ENCODE assay signal across 14 mouse cellular contexts in the genomic region with DNA sequence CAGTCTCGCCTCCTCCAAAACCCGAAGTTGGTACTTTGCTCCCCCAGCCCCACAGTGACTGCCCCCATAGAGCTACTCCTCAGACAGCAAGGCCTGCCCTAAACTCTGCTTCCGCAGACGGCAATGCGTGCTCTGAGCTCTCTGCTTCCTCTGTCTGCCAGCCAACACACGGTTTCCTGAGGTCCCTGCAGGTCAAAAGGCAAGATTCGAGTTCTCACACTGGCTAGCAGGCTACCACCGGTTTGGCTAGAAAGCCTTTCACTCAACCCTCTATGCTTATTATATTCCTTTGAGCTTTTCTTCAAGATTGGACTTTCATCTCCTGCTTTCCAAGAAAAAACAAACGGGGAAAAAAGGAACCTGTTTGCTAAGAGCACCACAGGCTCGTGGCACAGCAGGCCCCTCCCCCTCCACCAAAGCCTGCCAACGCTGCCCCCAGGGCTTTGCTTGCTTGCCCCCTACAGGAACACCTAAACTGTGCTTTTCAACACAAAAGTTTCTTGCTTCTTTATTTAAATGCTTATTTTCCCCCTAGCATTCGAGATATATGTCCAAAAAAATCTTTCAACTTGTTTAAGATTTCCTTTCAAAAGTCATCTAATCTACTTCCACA. TPM values are rescaled to one million over a fixed set of nuclear protein-coding genes. Genes with fewer than 3 reads are reported as not detected.
DNase-seq lines count a peak whose midpoint lies in the region; ATAC-seq and TF ChIP-seq lines count a peak whose summit lies in the region.
"Had no signal": no experiment of that assay in that cellular context is flagged by ENCODE, and none has a peak within 500 bp of the region (broad histone marks: within the 10 kb centered on the region; RNA-seq: fewer than 3 reads in every experiment).

No protein-coding gene starts in this region.

- no peak for TF ChIP-seq POLR2A in small intestine, adult 2 months (IDR thresholded peaks at IDR 0.05; ENCODE audit: low read depth, low read length)

- TF ChIP-seq CTCF in midbrain, postnatal 0 days (IDR thresholded peaks at IDR 0.05) = peak; percentile 11; the same call in 1 of the 2 replicates
- TF ChIP-seq CTCF in small intestine, adult 2 months (IDR thresholded peaks at IDR 0.05; ENCODE audit: extremely low read depth, insufficient read length, insufficient replicate concordance, low read depth, low read length) = no peak

- WGBS in midbrain, postnatal 0 days = 77% methylated on average over 12 of the region's 12 CpGs
- 83% methylated on average over 12 of the region's 12 CpGs for WGBS in midbrain, embryonic 13.5 days
- 37% methylated on average over 12 of the region's 12 CpGs for whole genome bisulfite sequencing in small intestine, adult 2 months

- no peaks in the 10 kb centered on the region for H3K9me3 ChIP-seq in midbrain, postnatal 0 days (ENCODE audit: low read length)
- H3K9me3 ChIP-seq in midbrain, embryonic 13.5 days = no peaks in the 10 kb centered on the region
- H3K9me3 ChIP-seq: limb, embryonic 10.5 days; neural tube, embryonic 15.5 days had no signal

- DNase-seq in adrenal gland, postnatal 14 days = peak; percentile 28
- DNase-seq in adrenal gland, adult 2 months = no peak
- no peak for DNase-seq in midbrain, postnatal 0 days (ENCODE audit: low spot score)
- no peak for DNase-seq in gastrocnemius, postnatal 4 days (ENCODE audit: low spot score in 2 of 2)
- DNase-seq in lung, postnatal 10 days = no peak
- no peak for DNase-seq in left cerebral cortex, adult 9 months (ENCODE audit: low spot score in 2 of 2)
- DNase-seq: adrenal gland, adult 8-10 months; lung, adult 2 months; right cerebral cortex, adult 18-20 months had no signal

- no peaks in the 10 kb centered on the region for H3K4me1 ChIP-seq in midbrain, postnatal 0 days (ENCODE audit: insufficient read depth, low read length)
- no peaks in the 10 kb centered on the region for H3K4me1 ChIP-seq in midbrain, embryonic 13.5 days (replicated peaks)
- peaks cover 27% of the 10 kb centered on the region for H3K4me1 ChIP-seq in small intestine, adult 2 months (ENCODE audit: control insufficient read depth, insufficient read depth, insufficient read length, low read length)
- H3K4me1 ChIP-seq: limb, embryonic 10.5 days; neural tube, embryonic 15.5 days had no signal

- no peak overlapping the region for H3K9ac ChIP-seq in midbrain, postnatal 0 days (replicated peaks; ENCODE audit: low read length, poor library complexity, severe bottlenecking)
- H3K9ac ChIP-seq in midbrain, embryonic 13.5 days (replicated peaks) = no peak overlapping the region
- H3K9ac ChIP-seq: neural tube, embryonic 15.5 days had no signal

- H3K27me3 ChIP-seq in midbrain, postnatal 0 days (ENCODE audit: insufficient read depth, low read length) = no peaks in the 10 kb centered on the region
- no peaks in the 10 kb centered on the region for H3K27me3 ChIP-seq in midbrain, embryonic 13.5 days
- no peaks in the 10 kb centered on the region for H3K27me3 ChIP-seq in small intestine, adult 2 months (ENCODE audit: control insufficient read depth, insufficient read depth, low read length)
- H3K27me3 ChIP-seq: neural tube, embryonic 15.5 days had no signal

- no peak overlapping the region for H3K27ac ChIP-seq in midbrain, postnatal 0 days (ENCODE audit: low read depth, low read length)
- H3K27ac ChIP-seq in midbrain, embryonic 13.5 days = no peak overlapping the region
- H3K27ac ChIP-seq in small intestine, adult 2 months (ENCODE audit: insufficient read depth, low read depth, low read length) = peak overlapping the region; percentile 10
- H3K27ac ChIP-seq: limb, embryonic 10.5 days; neural tube, embryonic 15.5 days had no signal

- H3K36me3 ChIP-seq in midbrain, postnatal 0 days (ENCODE audit: insufficient read depth, low read length) = peaks cover 33% of the 10 kb centered on the region
- H3K36me3 ChIP-seq in midbrain, embryonic 13.5 days = peaks cover 76% of the 10 kb centered on the region
- H3K36me3 ChIP-seq in small intestine, adult 2 months (ENCODE audit: control insufficient read depth, insufficient read depth, low read length) = peaks cover 38% of the 10 kb centered on the region

- H3K4me3 ChIP-seq in midbrain, postnatal 0 days (ENCODE audit: low read depth, low read length) = no peak overlapping the region
- H3K4me3 ChIP-seq in midbrain, embryonic 13.5 days (replicated peaks) = no peak overlapping the region
- H3K4me3 ChIP-seq in small intestine, adult 2 months (ENCODE audit: low read depth, low read length) = no peak overlapping the region
- H3K4me3 ChIP-seq: limb, embryonic 10.5 days; neural tube, embryonic 15.5 days had no signal

- no peak overlapping the region for H3K4me2 ChIP-seq in midbrain, postnatal 0 days (ENCODE audit: low read depth, low read length, poor library complexity, severe bottlenecking)
- no peak overlapping the region for H3K4me2 ChIP-seq in midbrain, embryonic 13.5 days (replicated peaks)
- H3K4me2 ChIP-seq: neural tube, embryonic 15.5 days had no signal

- ATAC-seq in midbrain, postnatal 0 days (ENCODE audit: low FRiP score) = no peak
- ATAC-seq in midbrain, embryonic 13.5 days = no peak
- ATAC-seq: midbrain, embryonic 16.5 days had no signal

RNA-seq across cellular contexts. Expression of gene Cand1, which starts 35.4 kb away (rescaled TPM):
- 88.4 and 95.3 TPM in 2 replicates for total RNA-seq in adrenal gland, postnatal 14 days (2021)
- total RNA-seq in adrenal gland, adult 2 months (2021) = 10 to 100 TPM; 79.5 to 84.2 TPM
- 9.3 and 18.5 TPM in 2 replicates for polyA plus RNA-seq in adrenal gland, adult 2 months (2012; rRNA removed)
- total RNA-seq in midbrain, postnatal 0 days (2014; rRNA removed) = 84.9 and 116 TPM in 2 replicates
- 28.2 and 30.7 TPM in 2 replicates for polyA plus RNA-seq in midbrain, postnatal 0 days (2015; fragmentation: Nextera tagmentation; extraction: Ambion mirVana)
- 46.2 and 55.9 TPM in 2 replicates for polyA plus RNA-seq in midbrain, embryonic 13.5 days (2015; fragmentation: Nextera tagmentation; extraction: Ambion mirVana)
- 9.8 and 12.9 TPM in 2 replicates for polyA plus RNA-seq in small intestine, adult 2 months (2012; rRNA removed)
- 10 to 100 TPM; 73.5 to 80.6 TPM for total RNA-seq in gastrocnemius, postnatal 4 days (2021)
